Mouse (Mus musculus) liver, postnatal 0 days (tissue): ENCODE measurements around the gene Adamts14.

Experiments
- CTCF ChIP-seq: sonication (generic); IDR thresholded peaks from 2 replicates; pipeline ENCODE4 v1.5.1; 2016; ENCODE audit warnings: antibody characterized with exemption, low read depth
- EP300 ChIP-seq: IDR thresholded peaks from 2 replicates; pipeline ENCODE4 v1.6.1; 2016; ENCODE audit warnings: antibody characterized with exemption, low read depth, mild to moderate bottlenecking

GRCm38 (mm10) chr10:61195718-61196291 lies 77.4 kb downstream of the Adamts14 start:
- TF ChIP-seq CTCF (no peak), EP300 (no peak)
